Mouse (Mus musculus) embryo, embryonic 10 days (tissue): ENCODE measurements at regions not wholly inside any gene's neighbourhood (a gene's known extent, or its start where the extent isn't known, plus 50 kb on each side); places are given as distances from the start of the nearest gene placed in this dataset.
"Not testable (repeated sequence)": the region's sequence is repeated elsewhere in the genome, so short reads cannot be mapped to it uniquely, and the experiment has no call there.

Experiments
- DNase-seq: peaks from one replicate; pipeline ENCODE4 v3.0.0-alpha.2; 2015; ENCODE audit warnings: low spot score

GRCm38 (mm10) chr7:64101679-64102078 lies 52.0 kb upstream of the Trpm1 start:
- no peak for DNase-seq

GRCm38 (mm10) chr7:64099606-64100005 lies 54.0 kb upstream of the Trpm1 start:
- no peak for DNase-seq

- DNase-seq, result no peak
Observed at GRCm38 (mm10) chr7:64090067-64090466, 63.6 kb upstream of the Trpm1 start.

GRCm38 (mm10) chr7:64089034-64089433 lies 64.6 kb upstream of the Trpm1 start:
- DNase-seq, result no peak

GRCm38 (mm10) chr7:64083978-64084377 lies 69.7 kb upstream of the Trpm1 start:
- DNase-seq, result not testable (repeated sequence)

GRCm38 (mm10) chr7:64082651-64083050 lies 71.0 kb upstream of the Trpm1 start:
- no peak for DNase-seq

GRCm38 (mm10) chr7:64082201-64082600 lies 71.4 kb upstream of the Trpm1 start:
- DNase-seq, result no peak

- no peak for DNase-seq
Observed at GRCm38 (mm10) chr7:64081618-64082017, 72.0 kb upstream of the Trpm1 start.

- DNase-seq, result no peak
Observed at GRCm38 (mm10) chr7:64081019-64081418, 72.6 kb upstream of the Trpm1 start.

GRCm38 (mm10) chr7:64079301-64079700 lies 74.3 kb upstream of the Trpm1 start:
- no peak for DNase-seq

GRCm38 (mm10) chr7:64078646-64079045 lies 75.0 kb upstream of the Trpm1 start:
- DNase-seq, result no peak

- DNase-seq, result no peak
Observed at GRCm38 (mm10) chr7:64077526-64077925, 76.1 kb upstream of the Trpm1 start.

- DNase-seq, result no peak
Observed at GRCm38 (mm10) chr7:64076764-64077360, 76.8 kb upstream of the Trpm1 start.

GRCm38 (mm10) chr7:64075696-64076313 lies 77.8 kb upstream of the Trpm1 start:
- DNase-seq, result no peak

- no peak for DNase-seq
Observed at GRCm38 (mm10) chr7:64074661-64075234, 78.9 kb upstream of the Trpm1 start.

- no peak for DNase-seq
Observed at GRCm38 (mm10) chr7:64074186-64074585, 79.4 kb upstream of the Trpm1 start.

- DNase-seq, result no peak
Observed at GRCm38 (mm10) chr7:64073781-64074180, 79.9 kb upstream of the Trpm1 start.

- DNase-seq, result no peak
Observed at GRCm38 (mm10) chr7:64070930-64071329, 82.7 kb upstream of the Trpm1 start.

GRCm38 (mm10) chr7:64065529-64066247 lies 87.9 kb upstream of the Trpm1 start:
- DNase-seq, result no peak

GRCm38 (mm10) chr7:64064460-64065241 lies 89.0 kb upstream of the Trpm1 start:
- DNase-seq, result no peak

- no peak for DNase-seq
Observed at GRCm38 (mm10) chr7:64061170-64061569, 92.5 kb upstream of the Trpm1 start.

- no peak for DNase-seq
Observed at GRCm38 (mm10) chr7:64060582-64060981, 93.1 kb upstream of the Trpm1 start.
